Mouse (Mus musculus) left cerebral cortex, adult 11 months (tissue): Measurements from ENCODE around the gene Cct8l1.

Source experiments
- DNase-seq: peaks from one replicate; pipeline ENCODE4 v3.0.0; 2022; ENCODE audit warnings: low spot score

The Cct8l1 gene

GRCm38 (mm10) chr5:25515767-25516166 is at the start of gene Cct8l1:
Cct8l1 (plus strand) TSS chr5:25516067.
- DNase-seq = no peak

GRCm38 (mm10) chr5:25472070-25472469 is 43.8 kb upstream of the Cct8l1 start:
- DNase-seq = no peak

- no peak for DNase-seq
These were observed 40.1 kb upstream of the Cct8l1 start for GRCm38 (mm10) chr5:25475789-25476188.

GRCm38 (mm10) chr5:25478863-25479262 is 37.0 kb upstream of the Cct8l1 start:
- no peak for DNase-seq

- DNase-seq = no peak
These were observed 19.2 kb upstream of the Cct8l1 start for GRCm38 (mm10) chr5:25496652-25497051.

- no peak for DNase-seq
These were observed 18.5 kb upstream of the Cct8l1 start for GRCm38 (mm10) chr5:25497369-25497719.

GRCm38 (mm10) chr5:25497720-25498345 is 18.0 kb upstream of the Cct8l1 start:
- DNase-seq = peak; percentile 38

- DNase-seq = peak; percentile 56
These were observed 17.5 kb upstream of the Cct8l1 start, which contains the start of gene Kmt2c for GRCm38 (mm10) chr5:25498346-25498820. Kmt2c (minus strand) TSS chr5:25498783.

GRCm38 (mm10) chr5:25498821-25499422 is 16.9 kb upstream of the Cct8l1 start:
- DNase-seq = peak; percentile 46

GRCm38 (mm10) chr5:25499423-25500398 is 16.2 kb upstream of the Cct8l1 start:
- peak; percentile 96 for DNase-seq

- no peak for DNase-seq
These were observed 15.2 kb upstream of the Cct8l1 start for GRCm38 (mm10) chr5:25500686-25501085.

GRCm38 (mm10) chr5:25506041-25506440 is 9.8 kb upstream of the Cct8l1 start:
- no peak for DNase-seq

- DNase-seq = no peak
These were observed 531 bp downstream of the Cct8l1 start for GRCm38 (mm10) chr5:25516301-25516895.

GRCm38 (mm10) chr5:25517550-25517949 is 1.7 kb downstream of the Cct8l1 start:
- no peak for DNase-seq

- DNase-seq = no peak
These were observed 4.0 kb downstream of the Cct8l1 start for GRCm38 (mm10) chr5:25519820-25520219.

GRCm38 (mm10) chr5:25521461-25521860 is 5.6 kb downstream of the Cct8l1 start:
- no peak for DNase-seq

- no peak for DNase-seq
These were observed 10.2 kb downstream of the Cct8l1 start for GRCm38 (mm10) chr5:25526116-25526515.

GRCm38 (mm10) chr5:25526926-25527325 is 11.1 kb downstream of the Cct8l1 start:
- DNase-seq = no peak

GRCm38 (mm10) chr5:25527971-25528370 is 12.1 kb downstream of the Cct8l1 start:
- DNase-seq = no peak

- DNase-seq = no peak
These were observed 13.1 kb downstream of the Cct8l1 start for GRCm38 (mm10) chr5:25528851-25529528.
